ENCODE assay signal across 8 mouse cellular contexts in genomic region chr16:18811468-18812384, GRCm38 (mm10). TPM values are rescaled to one million over a fixed set of nuclear protein-coding genes. Genes with fewer than 3 reads are reported as not detected.
DNase-seq lines count a peak whose midpoint lies in the region; ATAC-seq and TF ChIP-seq lines count a peak whose summit lies in the region.

TSS of gene Ufd1 (plus strand) at chr16:18811779.
TSS of gene Cdc45 (minus strand) at chr16:18811987.

- peak; percentile 94 for TF ChIP-seq POLR2A in testis, adult 2 months (IDR thresholded peaks at IDR 0.05; ENCODE audit: control insufficient read depth, low read depth, low read length)

- 0 out of 2 replicates have a peak, but pooled peaks have one; percentile 70 for TF ChIP-seq EP300 in heart, postnatal 0 days (IDR thresholded peaks at IDR 0.05; ENCODE audit: low read depth)

- peak within 1 kb of the TSS; percentile 72 for H3K27ac ChIP-seq in forebrain, embryonic 12.5 days
- H3K27ac ChIP-seq in heart, postnatal 0 days (ENCODE audit: low read depth), result peak within 1 kb of the TSS; percentile 83
- peak within 1 kb of the TSS; percentile 84 for H3K27ac ChIP-seq in liver, embryonic 16.5 days (ENCODE audit: low read length)
- peak within 1 kb of the TSS; percentile 64 for H3K27ac ChIP-seq in neural tube, embryonic 13.5 days (replicated peaks)
- H3K27ac ChIP-seq in testis, adult 2 months (ENCODE audit: control insufficient read depth, insufficient read depth, low read depth, low read length), result peak within 1 kb of the TSS; percentile 97

- peaks cover 63% of the 10 kb centered on the region for H3K36me3 ChIP-seq in E14TG2a.4 (ENCODE audit: insufficient read depth, low read length)
- H3K36me3 ChIP-seq in forebrain, embryonic 12.5 days (replicated peaks), result peaks cover 46% of the 10 kb centered on the region
- H3K36me3 ChIP-seq in heart, postnatal 0 days (replicated peaks; ENCODE audit: control insufficient read depth, insufficient read depth, low read length), result peaks cover 49% of the 10 kb centered on the region
- H3K36me3 ChIP-seq in liver, embryonic 16.5 days (ENCODE audit: control insufficient read depth, insufficient read depth), result peaks cover 38% of the 10 kb centered on the region
- peaks cover 29% of the 10 kb centered on the region for H3K36me3 ChIP-seq in neural tube, embryonic 13.5 days
- no peaks in the 10 kb centered on the region; the same call in none of the 2 replicates for H3K36me3 ChIP-seq in testis, adult 2 months (ENCODE audit: control insufficient read depth, insufficient read depth, low read length)

- H3K9me3 ChIP-seq in E14TG2a.4 (ENCODE audit: low read length), result no peaks in the 10 kb centered on the region
- no peaks in the 10 kb centered on the region for H3K9me3 ChIP-seq in forebrain, embryonic 12.5 days
- H3K9me3 ChIP-seq in heart, postnatal 0 days (replicated peaks; ENCODE audit: control insufficient read depth, low read length), result no peaks in the 10 kb centered on the region
- no peaks in the 10 kb centered on the region for H3K9me3 ChIP-seq in liver, embryonic 16.5 days (replicated peaks; ENCODE audit: control insufficient read depth, low read length)
- no peaks in the 10 kb centered on the region for H3K9me3 ChIP-seq in neural tube, embryonic 13.5 days

- WGBS in forebrain, embryonic 12.5 days, result under 1% methylated on average over 42 of the region's 42 CpGs
- under 1% methylated on average over 42 of the region's 42 CpGs for WGBS in heart, postnatal 0 days
- under 1% methylated on average over 42 of the region's 42 CpGs for WGBS in liver, embryonic 16.5 days (ENCODE audit: insufficient replicate concordance)
- WGBS in neural tube, embryonic 13.5 days, result 2% methylated on average over 42 of the region's 42 CpGs

- DNase-seq in c-Kit-positive CD71-positive TER-119-positive erythroid progenitor cells, embryonic 14.5 days (ENCODE audit: low spot score), result peak; percentile 93
- peak; percentile 98 for DNase-seq in heart, postnatal 0 days (ENCODE audit: low spot score)
- peak; percentile 92 to 94 for DNase-seq in kidney, postnatal 4 days

- H3K4me3 ChIP-seq in E14TG2a.4 (replicated peaks; ENCODE audit: low read length), result peak within 1 kb of the TSS; percentile 95
- peak within 1 kb of the TSS; percentile 82 for H3K4me3 ChIP-seq in forebrain, embryonic 12.5 days (replicated peaks)
- peak within 1 kb of the TSS; percentile 71 for H3K4me3 ChIP-seq in heart, postnatal 0 days (ENCODE audit: low read depth, low read length)
- H3K4me3 ChIP-seq in liver, embryonic 16.5 days (ENCODE audit: low read depth, low read length), result peak within 1 kb of the TSS; percentile 82
- peak within 1 kb of the TSS; percentile 90 for H3K4me3 ChIP-seq in neural tube, embryonic 13.5 days
- peak within 1 kb of the TSS; percentile 100 for H3K4me3 ChIP-seq in testis, adult 2 months (ENCODE audit: control insufficient read depth, low read depth, low read length)

- peak within 1 kb of the TSS; percentile 80 for H3K9ac ChIP-seq in forebrain, embryonic 12.5 days
- peak within 1 kb of the TSS; percentile 81 for H3K9ac ChIP-seq in heart, postnatal 0 days (replicated peaks; ENCODE audit: low read depth, low read length)
- peak within 1 kb of the TSS; percentile 80 for H3K9ac ChIP-seq in liver, embryonic 16.5 days (ENCODE audit: low read depth, low read length)
- H3K9ac ChIP-seq in neural tube, embryonic 13.5 days, result peak within 1 kb of the TSS; percentile 84

- H3K4me2 ChIP-seq in forebrain, embryonic 12.5 days, result peak within 1 kb of the TSS; percentile 74
- peak within 1 kb of the TSS; percentile 92 for H3K4me2 ChIP-seq in heart, postnatal 0 days (ENCODE audit: low read depth, low read length)
- peak within 1 kb of the TSS; percentile 83 for H3K4me2 ChIP-seq in liver, embryonic 16.5 days (ENCODE audit: low read depth, low read length)
- peak within 1 kb of the TSS; percentile 85 for H3K4me2 ChIP-seq in neural tube, embryonic 13.5 days

- ATAC-seq in forebrain, embryonic 12.5 days (ENCODE audit: low FRiP score), result peak; percentile 98
- ATAC-seq in heart, postnatal 0 days (ENCODE audit: insufficient read depth, low read depth), result peak; percentile 91
- peak; percentile 94 for ATAC-seq in liver, embryonic 16.5 days (ENCODE audit: low read depth)
- peak; percentile 97 for ATAC-seq in neural tube, embryonic 13.5 days (ENCODE audit: low read depth)

- no peaks in the 10 kb centered on the region for H3K27me3 ChIP-seq in E14TG2a.4 (ENCODE audit: insufficient read depth, low read length)
- H3K27me3 ChIP-seq in forebrain, embryonic 12.5 days, result no peaks in the 10 kb centered on the region
- no peaks in the 10 kb centered on the region for H3K27me3 ChIP-seq in heart, postnatal 0 days (ENCODE audit: control insufficient read depth, insufficient read depth, low read length)
- no peaks in the 10 kb centered on the region for H3K27me3 ChIP-seq in liver, embryonic 16.5 days (ENCODE audit: control insufficient read depth, insufficient read depth, low read depth, low read length)
- H3K27me3 ChIP-seq in neural tube, embryonic 13.5 days, result no peaks in the 10 kb centered on the region
- no peaks in the 10 kb centered on the region for H3K27me3 ChIP-seq in testis, adult 2 months (ENCODE audit: control insufficient read depth, insufficient read depth, low read length)

- no peak for TF ChIP-seq CTCF in E14TG2a.4 (conservative IDR thresholded peaks at IDR 0.05; ENCODE audit: low read length)
- no peak for TF ChIP-seq CTCF in heart, postnatal 0 days (IDR thresholded peaks at IDR 0.05; ENCODE audit: low read depth)
- no peak for TF ChIP-seq CTCF in testis, adult 2 months (IDR thresholded peaks at IDR 0.05; ENCODE audit: control insufficient read depth, insufficient read depth, insufficient replicate concordance, low read depth, low read length)

- peaks cover 25% of the 10 kb centered on the region for H3K4me1 ChIP-seq in E14TG2a.4 (replicated peaks; ENCODE audit: low read depth, low read length)
- H3K4me1 ChIP-seq in forebrain, embryonic 12.5 days, result peaks cover 21% of the 10 kb centered on the region
- H3K4me1 ChIP-seq in heart, postnatal 0 days (ENCODE audit: control insufficient read depth, insufficient read depth), result peaks cover 14% of the 10 kb centered on the region
- peaks cover 12% of the 10 kb centered on the region for H3K4me1 ChIP-seq in liver, embryonic 16.5 days (ENCODE audit: control insufficient read depth, low read depth, low read length)
- peaks cover 26% of the 10 kb centered on the region for H3K4me1 ChIP-seq in neural tube, embryonic 13.5 days (replicated peaks)
- peaks cover 5% of the 10 kb centered on the region; the same call in 1 of the 2 replicates for H3K4me1 ChIP-seq in testis, adult 2 months (ENCODE audit: control insufficient read depth, insufficient read depth, low read length)

RNA-seq across cellular contexts. Expression of gene Ufd1, which starts in this region (rescaled TPM):
- polyA plus RNA-seq in forebrain, embryonic 12.5 days (2016; fragmentation: Nextera tagmentation; extraction: Ambion mirVana), result 111 and 113 TPM in 2 replicates
- total RNA-seq in heart, postnatal 0 days (2014; rRNA removed; ENCODE audit: low replicate concordance), result 31.5 and 62.7 TPM in 2 replicates
- polyA plus RNA-seq in heart, postnatal 0 days (2015; fragmentation: Nextera tagmentation; extraction: Ambion mirVana), result 70.2 and 74.4 TPM in 2 replicates
- polyA plus RNA-seq in liver, embryonic 16.5 days (2015; fragmentation: Nextera tagmentation; extraction: Ambion mirVana), result 37.0 and 38.2 TPM in 2 replicates
- polyA plus RNA-seq in neural tube, embryonic 13.5 days (2015; fragmentation: Nextera tagmentation; extraction: Ambion mirVana), result 110 and 114 TPM in 2 replicates
- polyA plus RNA-seq in testis, adult 2 months (2012; rRNA removed), result 588 and 668 TPM in 2 replicates

RNA-seq across cellular contexts. Expression of gene Cdc45, which starts in this region (rescaled TPM):
- 56.6 and 57.2 TPM in 2 replicates for polyA plus RNA-seq in forebrain, embryonic 12.5 days (2016; fragmentation: Nextera tagmentation; extraction: Ambion mirVana)
- total RNA-seq in heart, postnatal 0 days (2014; rRNA removed; ENCODE audit: low replicate concordance), result 16.3 and 25.7 TPM in 2 replicates
- polyA plus RNA-seq in heart, postnatal 0 days (2015; fragmentation: Nextera tagmentation; extraction: Ambion mirVana), result 10.3 and 12.1 TPM in 2 replicates
- 33.6 and 38.5 TPM in 2 replicates for polyA plus RNA-seq in liver, embryonic 16.5 days (2015; fragmentation: Nextera tagmentation; extraction: Ambion mirVana)
- polyA plus RNA-seq in neural tube, embryonic 13.5 days (2015; fragmentation: Nextera tagmentation; extraction: Ambion mirVana), result 9.6 and 11.0 TPM in 2 replicates
- 35.9 and 40.7 TPM in 2 replicates for polyA plus RNA-seq in testis, adult 2 months (2012; rRNA removed)

Comparison
In these comparisons a context has a peak if more than half of its experiments do, and no peak if none do; other contexts are left out.
1. Peak in every context shown above with its lines: DNase-seq, ATAC-seq, H3K4me3 ChIP-seq and H3K27ac ChIP-seq.